Mouse (Mus musculus) lung, adult 2 months (tissue): ENCODE data around the gene Rdh19. TPM values are rescaled to one million over a fixed set of nuclear protein-coding genes. Genes with fewer than 3 reads are reported as not detected.
"Not testable (repeated sequence)": the region's sequence is repeated elsewhere in the genome, so short reads cannot be mapped to it uniquely, and the experiment has no call there.

Experiments
- DNase-seq: peaks from one replicate; pipeline ENCODE4 v3.0.0; 2022
- H3K4me1 ChIP-seq: fragments of 200-500 bp; 2 replicates; pipeline ENCODE4 v1.6.1; 2011; ENCODE audit warnings: low read length; ENCODE audit not compliant: control insufficient read depth, insufficient read depth
- H3K4me3 ChIP-seq: fragments of 200-500 bp; replicated peaks from 2 replicates; pipeline ENCODE3; 2011; ENCODE audit warnings: low read depth, mild to moderate bottlenecking, control low read depth, low read length; ENCODE audit errors: extremely low read depth
- CTCF ChIP-seq: fragments of 200-500 bp; IDR thresholded peaks from 2 replicates; pipeline ENCODE4 v1.5.1; 2011; ENCODE audit warnings: mild to moderate bottlenecking, low read length, control low read depth; ENCODE audit not compliant: insufficient read depth
- POLR2A ChIP-seq: fragments of 200-500 bp; IDR thresholded peaks from 2 replicates; pipeline ENCODE4 v1.6.1; 2011; ENCODE audit warnings: low read depth, mild to moderate bottlenecking, control low read depth, low read length, borderline replicate concordance; ENCODE audit errors: extremely low read depth
- WGBS: fragments of 180-500 bp; shearing (Covaris S2); methylation state at CpG from one replicate; pipeline ENCODE4 v1.1.7; 2018; 5-methylcytosine and 5-hydroxymethylcytosine counted together
- polyA plus RNA-seq: library from polyadenylated mRNA; depleted of rRNA; stranded (reverse); fragments of >200 nt; gene quantifications from 2 replicates; pipeline ENCODE4 v1.2.3, GENCODE M21; 2012

The Rdh19 gene
- polyA plus RNA-seq, 1 experiment, result not detected

DNA sequence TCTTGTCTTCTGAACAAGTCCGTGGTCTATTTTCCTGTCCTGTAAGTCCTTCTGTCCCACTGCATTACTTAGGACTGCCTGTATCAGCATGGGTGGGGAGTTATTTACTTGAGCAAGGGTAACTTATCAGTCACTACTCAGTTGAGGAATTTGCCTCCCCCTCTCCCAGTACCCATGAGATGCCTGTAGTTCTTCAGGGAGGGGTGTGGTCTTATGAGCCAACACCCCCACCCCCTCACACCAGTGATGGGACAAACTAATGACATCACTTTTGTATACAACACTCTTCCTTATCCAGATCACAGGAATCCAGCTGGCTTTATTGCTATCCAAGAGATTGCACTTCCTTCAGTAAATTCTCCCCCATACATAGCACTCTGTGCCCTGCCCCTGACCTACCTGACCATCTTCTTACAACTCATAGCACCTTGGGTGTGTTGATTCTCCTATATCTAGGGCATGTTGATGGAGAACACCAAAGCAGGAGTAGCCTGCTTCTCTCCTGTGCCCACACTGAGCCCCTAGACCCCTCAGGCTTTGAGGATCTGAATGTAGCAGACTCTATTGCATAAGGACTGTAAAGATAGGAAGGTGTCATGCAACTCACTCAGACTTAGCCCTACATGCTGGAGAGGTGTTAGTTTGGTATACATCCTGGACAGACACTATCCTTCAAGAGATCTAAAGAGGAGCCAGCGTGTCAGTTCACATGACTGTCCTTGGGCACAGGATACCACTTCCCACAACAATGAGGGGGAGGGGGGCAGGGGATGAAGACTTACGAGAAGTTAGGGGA lies 28.7 kb downstream of the Rdh19 start:
- 43% methylated on average over 3 of the region's 3 CpGs for WGBS
- Histone ChIP-seq H3K4me3 (no peak overlapping the region), H3K4me1 (peaks cover 7% of the 10 kb centered on the region; the same call in 1 of the 2 replicates)
- TF ChIP-seq CTCF (no peak), POLR2A (no peak)
- DNase-seq, result no peak

DNA sequence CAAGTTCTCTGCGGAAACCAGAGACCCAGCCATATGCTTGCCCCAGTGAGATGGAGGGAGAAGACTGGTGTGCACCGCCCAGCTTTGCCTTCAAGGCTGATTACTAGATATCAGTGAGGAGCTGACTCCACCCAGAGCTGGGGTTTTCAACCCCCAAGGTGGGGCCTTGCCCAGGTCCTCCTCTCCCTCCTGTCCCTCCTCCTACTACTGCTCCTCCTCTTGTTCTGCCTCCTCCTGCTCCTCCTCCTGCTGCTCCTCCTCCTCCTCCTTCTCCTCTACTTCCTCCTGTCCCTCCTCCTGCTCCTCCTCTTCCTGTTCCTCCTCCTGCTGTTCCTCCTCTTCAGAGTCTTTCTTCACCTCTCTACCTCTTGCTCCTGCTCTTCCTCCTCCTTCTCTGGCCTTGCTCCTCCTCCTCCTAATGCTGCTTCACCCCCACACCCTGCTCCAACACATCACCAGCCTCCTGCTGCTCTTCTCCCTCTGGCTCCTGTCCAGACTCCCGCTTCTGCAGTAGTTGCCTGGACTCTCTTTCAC lies 29.5 kb downstream of the Rdh19 start:
- peaks cover 7% of the 10 kb centered on the region; the same call in 1 of the 2 replicates for H3K4me1 ChIP-seq
- no peak for DNase-seq
- TF ChIP-seq POLR2A, result no peak
- no peak overlapping the region for H3K4me3 ChIP-seq
- 81% methylated on average over 3 of the region's 3 CpGs for WGBS

DNA sequence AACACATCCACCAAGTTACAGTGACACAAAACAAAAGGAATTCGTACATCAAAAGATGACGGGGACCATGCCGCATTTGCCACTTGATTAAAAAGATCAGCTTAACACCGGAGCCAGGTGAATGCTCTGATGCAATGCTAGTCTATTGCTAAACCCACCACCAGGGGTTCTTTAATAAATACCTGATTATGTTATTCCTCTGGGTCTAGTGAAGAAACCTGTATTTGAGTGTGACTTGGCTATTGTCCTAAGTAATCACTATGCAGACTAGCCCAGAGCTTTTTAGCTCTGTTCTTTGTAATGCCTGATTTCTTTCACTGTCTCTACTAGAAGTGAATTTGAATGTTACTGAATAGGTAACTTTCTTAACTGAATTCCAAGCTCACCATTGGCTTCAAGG lies 31.3 kb downstream of the Rdh19 start:
- TF ChIP-seq POLR2A, result no peak
- TF ChIP-seq CTCF, result no peak
- no peak for DNase-seq
- Histone ChIP-seq H3K4me3 (no peak overlapping the region), H3K4me1 (peaks cover 7% of the 10 kb centered on the region; the same call in 1 of the 2 replicates)
- WGBS, result 81% methylated on average over 4 of the region's 4 CpGs

DNA sequence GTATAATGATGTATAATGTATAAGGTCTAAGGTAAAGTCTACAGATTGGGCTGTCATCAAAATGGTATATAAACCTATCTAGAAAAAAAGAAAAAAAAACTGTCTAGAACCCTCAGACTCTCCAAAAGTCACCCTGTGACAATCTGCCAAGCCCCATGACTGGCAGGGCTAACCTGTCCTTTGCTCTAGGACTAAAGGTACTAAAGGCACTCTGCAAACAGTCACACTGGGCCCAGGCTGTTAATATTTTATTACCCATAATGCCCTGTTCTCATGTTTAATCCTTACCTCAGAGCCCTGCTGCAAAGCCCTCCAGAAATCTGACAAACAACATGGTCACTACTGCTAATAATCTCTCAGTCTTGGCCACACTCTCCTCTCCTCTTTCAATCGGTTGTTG lies 36.8 kb downstream of the Rdh19 start:
- no peaks in the 10 kb centered on the region for H3K4me1 ChIP-seq
- H3K4me3 ChIP-seq, result no peak overlapping the region
- DNase-seq, result no peak
- TF ChIP-seq CTCF (no peak), POLR2A (no peak)
- 57% methylated on average over 1 of the region's 1 CpGs for WGBS

DNA sequence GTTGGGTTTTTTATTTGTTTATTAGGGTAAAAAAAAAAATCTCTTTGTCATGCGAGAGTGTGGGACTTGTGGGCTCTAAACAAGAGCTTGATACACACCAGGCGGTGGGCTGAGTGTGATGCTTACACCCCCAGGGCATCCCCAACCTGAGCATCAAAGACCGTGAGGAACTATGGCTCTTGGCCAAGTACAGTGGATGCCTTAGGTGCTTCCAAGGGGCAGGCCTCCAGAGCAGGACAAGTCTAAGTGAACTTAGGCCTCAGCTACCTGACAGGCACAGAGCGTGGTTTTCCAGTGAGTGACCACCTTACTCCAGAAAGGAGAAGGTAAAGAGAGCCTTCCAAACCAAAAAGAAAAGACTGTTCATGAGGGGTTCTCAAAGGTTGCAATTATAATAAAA lies 37.2 kb downstream of the Rdh19 start:
- DNase-seq, result no peak
- no peak overlapping the region for H3K4me3 ChIP-seq
- no peaks in the 10 kb centered on the region for H3K4me1 ChIP-seq
- no peak for TF ChIP-seq POLR2A
- no peak for TF ChIP-seq CTCF
- 80% methylated on average over 4 of the region's 4 CpGs for WGBS

DNA sequence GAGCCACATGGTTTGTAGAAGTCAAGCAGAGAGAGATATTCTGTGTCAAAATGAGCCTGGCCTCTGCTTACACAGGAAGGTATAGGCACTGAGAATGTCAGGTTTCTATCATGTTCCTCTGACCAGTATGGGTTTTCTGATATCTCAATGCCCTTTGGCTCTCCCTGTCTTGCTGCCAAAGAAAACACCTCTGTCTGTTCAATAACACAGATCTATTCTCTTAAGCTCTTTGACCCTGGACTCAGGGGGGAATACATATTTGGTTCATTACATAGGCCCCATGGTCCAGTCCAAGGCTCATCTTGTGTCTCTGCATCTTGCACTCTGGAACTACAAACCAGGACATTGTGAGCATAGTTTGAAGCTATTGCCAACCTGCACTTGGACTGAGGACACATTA lies 38.9 kb downstream of the Rdh19 start, which contains the start of gene Rdh7:
Gene Rdh7, minus strand, starts transcription at position 213 of the 400 bp plus-strand sequence.
- TF ChIP-seq POLR2A (no peak), CTCF (no peak)
- Histone ChIP-seq H3K4me1 (peaks cover 1% of the 10 kb centered on the region; the same call in 1 of the 2 replicates), H3K4me3 (no peak within 1 kb of the TSS)
- DNase-seq, result no peak

DNA sequence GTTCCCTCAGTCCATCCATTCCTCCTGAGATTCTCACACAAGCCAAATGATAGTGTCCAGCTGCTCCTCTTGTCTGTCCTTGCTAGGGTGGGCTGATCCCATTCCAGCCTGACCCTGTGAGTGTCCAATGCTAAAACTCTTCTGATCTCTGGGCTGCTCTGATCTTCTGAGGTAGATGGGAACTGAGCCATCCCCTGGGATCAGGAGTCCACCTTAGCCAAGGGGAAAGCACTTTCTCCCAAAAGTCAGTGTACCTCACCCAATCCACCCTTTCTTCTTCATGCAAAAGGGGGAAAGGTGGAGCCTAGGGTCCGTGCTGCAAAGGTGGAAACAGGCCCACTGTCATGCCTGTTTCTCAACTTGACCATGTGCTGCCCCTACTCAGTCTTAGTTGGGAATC lies 41.8 kb downstream of the Rdh19 start:
- DNase-seq, result no peak
- no peak overlapping the region for H3K4me3 ChIP-seq
- TF ChIP-seq CTCF (no peak), POLR2A (no peak)
- H3K4me1 ChIP-seq, result peaks cover 4% of the 10 kb centered on the region; the same call in 1 of the 2 replicates
- WGBS, result 74% methylated on average over 1 of the region's 1 CpGs

DNA sequence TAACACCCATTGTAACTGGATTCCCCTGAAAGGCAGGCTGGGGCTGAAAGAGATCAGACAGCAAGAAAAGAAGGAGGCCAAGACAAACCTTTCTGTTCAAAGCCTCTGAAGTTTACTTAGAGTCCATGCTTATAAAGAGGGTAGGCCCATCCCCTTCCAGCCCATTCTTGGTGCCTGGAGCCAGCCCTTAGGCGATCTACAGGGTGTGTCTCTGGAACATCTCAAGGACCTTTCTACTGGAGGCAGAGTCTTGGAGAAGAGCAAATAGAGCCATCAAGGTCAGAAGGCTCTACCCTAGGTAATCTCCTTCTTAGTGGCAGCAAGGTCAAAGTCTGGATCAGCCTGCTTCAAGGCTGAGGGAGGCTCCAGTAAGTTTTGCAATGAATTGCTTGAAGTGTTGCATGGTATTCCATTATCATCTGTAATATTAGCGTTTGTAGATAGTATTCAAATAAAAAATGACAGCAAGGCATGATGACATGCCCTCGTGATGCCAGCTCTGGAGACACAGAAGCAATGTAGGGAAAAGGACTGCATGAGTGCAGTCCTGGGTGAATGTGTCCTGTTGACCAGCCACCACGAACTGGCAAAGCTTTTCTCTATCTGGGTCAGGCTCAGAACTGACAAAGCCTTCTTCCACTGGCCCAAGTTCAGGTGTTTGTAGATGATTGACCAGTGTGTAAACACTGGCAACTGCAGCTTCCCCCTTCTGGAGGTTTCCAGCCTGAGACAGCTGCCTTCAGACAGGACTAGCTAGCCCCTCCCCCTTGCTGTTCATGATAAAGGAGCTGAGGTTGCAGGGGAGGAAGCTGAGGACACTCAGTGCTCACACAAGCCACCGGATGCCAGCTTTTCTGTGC lies 43.7 kb downstream of the Rdh19 start:
- DNase-seq, result not testable (repeated sequence)

DNA sequence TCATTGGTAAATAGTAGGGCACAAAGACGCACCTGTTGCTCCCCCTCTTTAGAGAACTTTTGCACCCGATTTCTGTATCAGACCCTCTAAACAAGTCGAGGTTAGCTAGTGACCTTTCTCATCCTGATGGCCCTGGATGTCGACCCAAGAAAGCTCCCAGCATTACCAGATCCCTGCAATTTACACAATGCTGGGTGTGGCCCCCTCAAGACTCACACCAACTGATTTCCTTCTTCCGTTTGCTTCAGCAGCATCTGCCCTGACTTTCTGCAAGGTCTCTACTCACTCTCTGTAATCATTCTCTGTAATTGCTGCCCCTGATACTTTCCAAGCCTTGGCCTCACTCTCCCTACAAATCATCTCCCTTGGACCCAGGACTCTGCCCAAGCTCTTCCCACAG lies 47.0 kb downstream of the Rdh19 start:
- WGBS, result 38% methylated on average over 5 of the region's 5 CpGs
- DNase-seq, result no peak
- Histone ChIP-seq H3K4me3 (no peak overlapping the region), H3K4me1 (peaks cover 7% of the 10 kb centered on the region; the same call in 1 of the 2 replicates)
- no peak for TF ChIP-seq CTCF
- TF ChIP-seq POLR2A, result no peak

More for the DNA sequence above, 43.7 kb downstream of the Rdh19 start:
- not testable (repeated sequence) for H3K4me3 ChIP-seq, H3K4me1 ChIP-seq
- 31% methylated on average over 5 of the region's 5 CpGs for WGBS

DNA sequence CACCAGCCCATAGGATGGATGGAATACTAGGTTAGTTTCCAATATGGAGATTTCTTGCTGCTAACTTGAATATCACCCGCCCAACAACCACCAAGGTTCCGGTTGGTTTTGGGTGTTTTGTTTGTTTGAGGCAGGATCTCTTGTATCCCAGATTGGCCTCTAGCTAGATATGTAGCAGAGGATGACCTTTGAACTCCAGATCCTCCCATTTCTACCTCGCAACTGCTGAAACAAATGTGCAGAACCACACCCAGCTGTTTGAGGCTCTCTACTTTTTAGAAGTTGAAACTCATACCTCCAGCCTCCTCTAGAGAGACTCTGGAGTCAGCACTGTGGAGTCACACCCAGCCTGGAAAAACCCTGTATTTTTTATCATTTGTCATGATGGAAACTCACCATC lies 47.8 kb downstream of the Rdh19 start:
- no peak for TF ChIP-seq POLR2A
- no peak for TF ChIP-seq CTCF
- Histone ChIP-seq H3K4me1 (peaks cover 7% of the 10 kb centered on the region; the same call in 1 of the 2 replicates), H3K4me3 (no peak overlapping the region)
- WGBS, result 83% methylated on average over 3 of the region's 3 CpGs
- no peak for DNase-seq
